Mouse (Mus musculus) lung, adult 2 months (tissue): ENCODE measurements around the gene Negr1.

Experiments
- CTCF ChIP-seq: fragments of 200-500 bp; IDR thresholded peaks from 2 replicates; pipeline ENCODE4 v1.5.1; 2011; ENCODE audit warnings: mild to moderate bottlenecking, low read length, control low read depth; ENCODE audit not compliant: insufficient read depth
- POLR2A ChIP-seq: fragments of 200-500 bp; IDR thresholded peaks from 2 replicates; pipeline ENCODE4 v1.6.1; 2011; ENCODE audit warnings: low read depth, mild to moderate bottlenecking, control low read depth, low read length, borderline replicate concordance; ENCODE audit errors: extremely low read depth

DNA sequence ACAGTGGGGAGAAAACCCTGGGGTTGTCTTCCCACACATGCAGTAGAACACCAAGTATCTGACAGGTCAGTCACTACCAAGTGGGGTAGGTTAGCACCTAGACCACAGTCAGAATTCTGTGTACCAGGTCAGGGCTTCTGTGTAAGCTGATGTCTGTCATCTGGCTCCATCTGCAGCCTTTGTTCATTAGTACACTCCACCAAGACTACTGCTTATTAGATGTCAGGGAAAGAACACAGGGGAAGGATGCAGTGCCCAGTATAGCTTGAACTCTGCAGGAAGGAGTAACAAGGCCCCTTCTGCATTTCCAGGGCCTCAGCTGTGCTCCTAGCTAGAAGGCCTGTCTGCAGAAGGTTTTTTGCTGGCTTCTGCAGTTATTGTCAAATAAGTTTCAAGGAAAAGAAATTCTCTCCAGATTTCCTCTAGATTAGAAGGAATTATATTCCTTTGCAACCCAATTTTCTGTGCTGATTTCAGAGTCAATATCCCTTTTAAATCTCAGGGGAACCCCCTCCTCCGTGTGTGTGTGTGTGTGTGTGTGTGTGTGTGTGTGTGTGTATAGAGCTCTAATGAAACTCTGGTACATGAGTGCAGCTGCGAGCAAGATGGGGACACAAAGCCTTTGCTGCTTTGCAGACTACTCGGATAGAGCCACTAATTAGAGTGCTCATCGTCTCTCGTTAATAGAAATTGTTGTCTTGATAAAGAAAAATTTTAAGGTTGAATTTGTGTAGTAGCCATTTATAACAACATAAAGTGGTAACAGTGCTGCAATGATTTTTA is 654.5 kb downstream of the Negr1 start:
- TF ChIP-seq CTCF (no peak), POLR2A (no peak)
